Mouse (Mus musculus) embryonic facial prominence, embryonic 11.5 days (tissue): ENCODE measurements around the gene Nav3. TPM values are rescaled to one million over a fixed set of nuclear protein-coding genes. Genes with fewer than 3 reads are reported as not detected.
"Not testable (repeated sequence)": the region's sequence is repeated elsewhere in the genome, so short reads cannot be mapped to it uniquely, and the experiment has no call there.

Source experiments
- ATAC-seq: fragments of 200-750 bp; cut with Nextera tagmentation; replicated peaks from 2 replicates; pipeline ENCODE4 v1.8.0; 2017; ENCODE audit warnings: low read depth; ENCODE audit not compliant: insufficient number of reproducible peaks, low FRiP score, low TSS enrichment
- DNase-seq: peaks from one replicate; pipeline ENCODE4 v3.0.0-alpha.2; 2015; ENCODE audit warnings: low spot score
- H3K27ac ChIP-seq: fragments of 300-500 bp; sonication (generic); replicated peaks from 2 replicates; pipeline ENCODE4 v1.5.1; 2014; ENCODE audit warnings: mild to moderate bottlenecking, low read depth, low read length, control low read depth
- H3K27me3 ChIP-seq: fragments of 300-500 bp; sonication (generic); 2 replicates; pipeline ENCODE4 v1.6.1; 2014; ENCODE audit warnings: mild to moderate bottlenecking, low read length, moderate library complexity, mixed read lengths; ENCODE audit not compliant: control insufficient read depth, insufficient read depth
- H3K36me3 ChIP-seq: fragments of 300-500 bp; sonication (generic); replicated peaks from 2 replicates; pipeline ENCODE4 v1.6.1; 2014; ENCODE audit warnings: low read depth, mild to moderate bottlenecking, low read length, moderate library complexity, mixed read lengths; ENCODE audit not compliant: control insufficient read depth, insufficient read depth
- H3K4me1 ChIP-seq: fragments of 300-500 bp; sonication (generic); 2 replicates; pipeline ENCODE4 v1.6.1; 2014; ENCODE audit warnings: low read length, mixed read lengths; ENCODE audit not compliant: control insufficient read depth, insufficient read depth
- H3K4me2 ChIP-seq: fragments of 300-500 bp; sonication (generic); 2 replicates; pipeline ENCODE4 v1.6.1; 2014; ENCODE audit warnings: low read depth, mild to moderate bottlenecking, control low read depth, low read length, moderate library complexity
- H3K4me3 ChIP-seq: fragments of 300-500 bp; sonication (generic); 2 replicates; pipeline ENCODE4 v1.5.1; 2014; ENCODE audit warnings: low read depth, low read length, control low read depth
- H3K9ac ChIP-seq: fragments of 300-500 bp; sonication (generic); replicated peaks from 2 replicates; pipeline ENCODE4 v1.6.1; 2014; ENCODE audit warnings: mild to moderate bottlenecking, control low read depth, low read length
- H3K9me3 ChIP-seq: fragments of 300-500 bp; sonication (generic); replicated peaks from 2 replicates; pipeline ENCODE4 v1.6.1; 2016; ENCODE audit warnings: mild to moderate bottlenecking, low read length, inconsistent platforms, mixed read lengths; ENCODE audit not compliant: control insufficient read depth
- WGBS: fragments of 180-500 bp; shearing (Covaris S2); extraction: QIAGEN DNeasy Blood & Tissue Kit; methylation state at CpG from one replicate; pipeline ENCODE4 v1.1.7; 2014; 5-methylcytosine and 5-hydroxymethylcytosine counted together
- polyA plus RNA-seq: library from polyadenylated mRNA; unstranded; fragments of >200 nt; fragmentation: Nextera tagmentation; extraction: Ambion mirVana; gene quantifications from 2 replicates; pipeline ENCODE4 v1.2.1, GENCODE M21; 2014

Gene Nav3
- polyA plus RNA-seq, 1 experiment from 2014 or later, result 3.2 TPM

DNA sequence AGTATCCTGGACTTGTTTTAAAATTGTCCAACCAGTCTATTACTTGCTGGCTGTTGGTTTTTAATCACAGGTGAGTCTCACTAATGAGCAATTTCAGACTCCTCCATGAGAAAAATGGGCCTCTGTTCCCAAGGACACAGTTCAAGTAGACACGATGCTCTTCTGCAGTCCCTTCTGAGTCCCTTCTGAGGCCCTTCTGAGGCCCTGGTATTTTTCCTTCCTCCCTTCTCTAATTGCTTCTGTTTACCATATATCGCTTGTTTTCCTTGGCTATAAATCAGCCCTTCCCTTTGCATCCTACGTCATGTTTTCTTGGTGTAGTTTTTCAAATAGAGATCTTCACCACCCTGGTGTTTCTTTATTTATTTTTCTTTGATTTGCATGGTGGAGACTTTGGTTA lies 433.9 kb downstream of the Nav3 start:
- no peaks in the 10 kb centered on the region for H3K4me1 ChIP-seq
- no peak overlapping the region for H3K9ac ChIP-seq
- H3K36me3 ChIP-seq, result no peaks in the 10 kb centered on the region
- H3K27me3 ChIP-seq, result no peaks in the 10 kb centered on the region
- DNase-seq, result no peak
- H3K27ac ChIP-seq, result no peak overlapping the region
- no peak for ATAC-seq
- no peaks in the 10 kb centered on the region for H3K9me3 ChIP-seq
- 85% methylated on average over 3 of the region's 3 CpGs for WGBS
- H3K4me3 ChIP-seq, result no peak overlapping the region
- H3K4me2 ChIP-seq, result no peak overlapping the region

GRCm38 (mm10) chr10:110019266-110019866 lies 436.6 kb downstream of the Nav3 start:
- WGBS, result 59% methylated on average over 4 of the region's 4 CpGs

GRCm38 (mm10) chr10:110001328-110001727 lies 454.7 kb downstream of the Nav3 start:
- not testable (repeated sequence) for H3K9me3 ChIP-seq, H3K36me3 ChIP-seq, DNase-seq, H3K4me3 ChIP-seq, ATAC-seq, H3K4me2 ChIP-seq, H3K9ac ChIP-seq, H3K4me1 ChIP-seq, H3K27me3 ChIP-seq
- 0 out of 2 replicates have a peak overlapping the region, but pooled peaks have one; percentile 13 for H3K27ac ChIP-seq
- 75% methylated on average over 5 of the region's 5 CpGs for WGBS

More at GRCm38 (mm10) chr10:110019266-110019866, 436.6 kb downstream of the Nav3 start:
- H3K36me3 ChIP-seq, result no peaks in the 10 kb centered on the region
- no peaks in the 10 kb centered on the region for H3K9me3 ChIP-seq
- no peaks in the 10 kb centered on the region for H3K27me3 ChIP-seq
- DNase-seq, result no peak
- H3K27ac ChIP-seq, result no peak overlapping the region
- ATAC-seq, result no peak
- no peak overlapping the region for H3K9ac ChIP-seq
- H3K4me1 ChIP-seq, result no peaks in the 10 kb centered on the region
- H3K4me3 ChIP-seq, result no peak overlapping the region
- H3K4me2 ChIP-seq, result no peak overlapping the region

DNA sequence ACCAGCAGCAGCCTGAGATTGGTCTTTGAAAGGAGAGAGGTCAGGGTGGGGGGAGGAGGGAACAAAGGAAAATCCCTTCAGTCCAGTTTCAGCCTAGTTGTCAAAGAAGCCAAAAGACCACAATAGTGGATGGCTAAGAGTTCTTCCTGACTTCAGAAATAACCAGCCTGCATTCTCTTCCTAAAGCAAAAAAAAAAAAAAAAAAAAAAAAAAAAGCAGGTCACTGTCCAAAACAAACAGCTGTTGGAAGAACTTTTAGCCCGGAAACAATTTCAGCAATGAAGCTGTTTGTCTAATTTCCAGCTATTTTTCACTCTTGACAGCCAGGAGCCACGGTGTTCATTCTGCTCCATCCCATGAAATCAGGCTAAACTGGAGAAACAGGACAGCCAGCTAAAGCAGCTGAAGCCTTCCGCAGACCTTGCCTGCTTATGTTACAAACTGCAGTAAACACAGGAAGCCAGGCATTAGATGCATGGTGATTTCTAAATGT lies 455.2 kb downstream of the Nav3 start:
- H3K9me3 ChIP-seq, result no peaks in the 10 kb centered on the region
- 23% methylated on average over 3 of the region's 3 CpGs for WGBS
- H3K4me1 ChIP-seq, result peaks cover 2% of the 10 kb centered on the region; the same call in 1 of the 2 replicates
- H3K36me3 ChIP-seq, result no peaks in the 10 kb centered on the region
- H3K27me3 ChIP-seq, result no peaks in the 10 kb centered on the region
- H3K4me3 ChIP-seq, result no peak overlapping the region
- 0 out of 2 replicates have a peak overlapping the region, but pooled peaks have one; percentile 13 for H3K27ac ChIP-seq
- DNase-seq, result peak; percentile 56
- ATAC-seq, result 0 out of 2 replicates have a peak, but pooled peaks have one; percentile 23
- no peak overlapping the region for H3K4me2 ChIP-seq
- H3K9ac ChIP-seq, result no peak overlapping the region

- peak; percentile 31 for DNase-seq
- Histone ChIP-seq H3K9me3 (no peaks in the 10 kb centered on the region), H3K27me3 (no peaks in the 10 kb centered on the region), H3K36me3 (no peaks in the 10 kb centered on the region), H3K27ac (no peak overlapping the region), H3K4me1 (peaks cover 2% of the 10 kb centered on the region; the same call in 1 of the 2 replicates), H3K4me2 (no peak overlapping the region), H3K9ac (no peak overlapping the region), H3K4me3 (no peak overlapping the region)
- ATAC-seq, result no peak
- WGBS, result 43% methylated on average over 10 of the region's 10 CpGs
Observed at GRCm38 (mm10) chr10:109999904-110000303, 456.1 kb downstream of the Nav3 start.

DNA sequence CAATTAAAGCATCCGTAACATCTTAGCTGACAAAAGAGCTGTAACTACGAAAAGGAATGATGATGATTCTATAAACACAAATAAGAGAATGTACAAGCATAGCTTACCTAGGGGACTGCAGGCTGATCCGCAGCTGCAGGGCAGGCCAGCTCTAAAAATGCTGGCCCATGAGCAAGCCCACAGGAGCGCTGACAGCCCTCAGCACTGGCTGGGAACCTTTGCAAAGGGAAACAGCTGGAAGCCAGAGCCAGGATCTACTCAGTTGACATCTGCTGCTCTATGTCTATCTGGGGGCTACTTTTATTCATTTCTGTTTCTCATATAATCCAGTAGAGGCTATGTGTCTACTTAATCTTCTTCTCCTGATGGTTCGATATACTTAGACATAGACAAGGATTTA lies 461.7 kb downstream of the Nav3 start:
- no peak overlapping the region for H3K9ac ChIP-seq
- no peak overlapping the region for H3K4me3 ChIP-seq
- 71% methylated on average over 5 of the region's 5 CpGs for WGBS
- no peaks in the 10 kb centered on the region for H3K9me3 ChIP-seq
- H3K27ac ChIP-seq, result no peak overlapping the region
- no peaks in the 10 kb centered on the region for H3K4me1 ChIP-seq
- no peak overlapping the region for H3K4me2 ChIP-seq
- DNase-seq, result no peak
- H3K27me3 ChIP-seq, result no peaks in the 10 kb centered on the region
- no peak for ATAC-seq
- no peaks in the 10 kb centered on the region for H3K36me3 ChIP-seq

DNA sequence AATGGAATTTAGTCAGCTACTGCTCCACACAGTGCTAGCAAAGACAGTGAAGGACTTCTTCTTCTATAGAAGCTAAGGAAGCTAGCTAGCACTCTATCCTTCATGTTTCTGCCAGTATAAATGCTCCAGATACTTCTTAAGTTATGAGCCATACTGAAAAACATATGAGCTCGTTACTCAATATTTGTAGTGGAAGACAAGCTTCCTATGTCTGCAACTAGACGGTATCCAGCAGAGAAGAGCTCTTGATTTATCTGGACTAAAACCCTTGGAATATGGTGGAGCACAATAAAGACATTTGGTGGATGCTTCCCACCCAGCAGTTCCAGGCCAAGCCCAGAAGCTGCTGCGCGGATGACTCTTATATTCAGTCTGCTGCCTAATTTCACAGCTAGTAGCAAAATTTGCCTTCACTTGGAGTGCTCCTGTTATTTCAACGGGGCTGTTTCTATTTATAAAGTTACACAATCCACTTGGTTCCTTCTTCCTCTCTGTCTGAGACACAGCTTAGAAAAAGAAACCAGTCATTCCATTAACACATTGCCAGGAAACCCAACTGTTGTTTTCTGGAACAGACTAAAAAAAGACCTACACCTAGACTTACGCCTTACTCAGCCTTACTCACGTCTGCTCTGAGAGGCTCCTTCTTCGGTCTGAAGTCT lies 470.0 kb downstream of the Nav3 start:
- no peak overlapping the region for H3K4me2 ChIP-seq
- no peak overlapping the region for H3K27ac ChIP-seq
- no peak for ATAC-seq
- no peaks in the 10 kb centered on the region for H3K27me3 ChIP-seq
- H3K4me3 ChIP-seq, result no peak overlapping the region
- no peaks in the 10 kb centered on the region for H3K36me3 ChIP-seq
- H3K9ac ChIP-seq, result no peak overlapping the region
- no peak for DNase-seq
- no peaks in the 10 kb centered on the region for H3K4me1 ChIP-seq
- no peaks in the 10 kb centered on the region for H3K9me3 ChIP-seq
- WGBS, result 82% methylated on average over 8 of the region's 8 CpGs

DNA sequence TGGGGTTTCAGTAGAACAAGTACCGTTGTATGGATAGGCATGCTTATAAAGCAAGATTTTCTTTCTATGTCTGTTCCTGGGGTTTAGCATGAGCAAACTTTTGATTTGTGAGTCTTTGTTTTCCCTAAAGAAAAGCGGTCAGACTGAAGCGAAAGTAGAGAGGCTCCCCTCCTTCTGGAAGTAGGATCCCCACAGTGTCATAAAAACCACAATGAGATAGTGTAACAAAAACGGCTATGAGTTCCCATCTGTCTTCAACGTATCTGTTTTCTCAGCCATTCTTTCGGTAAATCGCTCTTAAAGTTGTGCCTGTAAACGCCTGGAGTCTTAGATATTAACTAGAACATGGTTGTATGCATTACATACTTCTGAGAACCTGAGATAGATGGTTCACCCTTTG lies 479.7 kb downstream of the Nav3 start:
- H3K27ac ChIP-seq, result no peak overlapping the region
- H3K4me3 ChIP-seq, result no peak overlapping the region
- no peaks in the 10 kb centered on the region for H3K4me1 ChIP-seq
- ATAC-seq (no peak), DNase-seq (no peak)
- H3K9ac ChIP-seq, result no peak overlapping the region
- H3K9me3 ChIP-seq, result no peaks in the 10 kb centered on the region
- H3K36me3 ChIP-seq, result no peaks in the 10 kb centered on the region
- 87% methylated on average over 8 of the region's 8 CpGs for WGBS
- H3K27me3 ChIP-seq, result no peaks in the 10 kb centered on the region
- H3K4me2 ChIP-seq, result no peak overlapping the region
